Mouse (Mus musculus): ENCODE measurements around the gene Mafg. TPM values are rescaled to one million over a fixed set of nuclear protein-coding genes. Genes with fewer than 3 reads are reported as not detected.
A peak's percentile ranks its signal among the peaks of the same experiment; 100 is the strongest.

The Mafg gene
- polyA plus RNA-seq, 1 experiment: 33.6 TPM

GRCm38 (mm10) chr11:120615606-120616203 lies 17.7 kb downstream of the Mafg start:
- Histone ChIP-seq H3K27ac (ENCODE audit: insufficient read depth, low read depth, low read length) (peak overlapping the region; percentile 36), H3K4me3 (ENCODE audit: low read depth, low read length) (peak overlapping the region; percentile 50), H3K4me1 (ENCODE audit: control insufficient read depth, insufficient read depth, insufficient read length, low read length) (peaks cover 14% of the 10 kb centered on the region), H3K27me3 (ENCODE audit: control insufficient read depth, insufficient read depth, low read length) (no peaks in the 10 kb centered on the region), H3K36me3 (ENCODE audit: control insufficient read depth, insufficient read depth, low read length) (peaks cover 68% of the 10 kb centered on the region)
- TF ChIP-seq POLR2A (IDR thresholded peaks at IDR 0.05; ENCODE audit: low read depth, low read length) (peak; percentile 23; the same call in 1 of the 2 replicates), CTCF (IDR thresholded peaks at IDR 0.05; ENCODE audit: extremely low read depth, insufficient read length, insufficient replicate concordance, low read depth, low read length) (no peak)
- 70% methylated on average over 11 of the region's 11 CpGs for WGBS

- Histone ChIP-seq H3K36me3 (ENCODE audit: control insufficient read depth, insufficient read depth, low read length) (peaks cover 67% of the 10 kb centered on the region), H3K4me1 (ENCODE audit: control insufficient read depth, insufficient read depth, insufficient read length, low read length) (peaks cover 14% of the 10 kb centered on the region), H3K4me3 (ENCODE audit: low read depth, low read length) (peak overlapping the region; percentile 25; the same call in 1 of the 2 replicates), H3K27ac (ENCODE audit: insufficient read depth, low read depth, low read length) (0 out of 2 replicates have a peak overlapping the region, but pooled peaks have one; percentile 2), H3K27me3 (ENCODE audit: control insufficient read depth, insufficient read depth, low read length) (no peaks in the 10 kb centered on the region)
- WGBS: 99% methylated on average over 6 of the region's 6 CpGs
- no peak for TF ChIP-seq POLR2A (IDR thresholded peaks at IDR 0.05; ENCODE audit: low read depth, low read length)
- TF ChIP-seq CTCF (IDR thresholded peaks at IDR 0.05; ENCODE audit: extremely low read depth, insufficient read length, insufficient replicate concordance, low read depth, low read length): no peak
Observed at GRCm38 (mm10) chr11:120615167-120615566, 18.2 kb downstream of the Mafg start.

- no peak overlapping the region for H3K4me3 ChIP-seq (ENCODE audit: low read depth, low read length)
- 89% methylated on average over 8 of the region's 8 CpGs for WGBS
Observed at GRCm38 (mm10) chr11:120613976-120614375, 19.4 kb downstream of the Mafg start.

GRCm38 (mm10) chr11:120613481-120613972 lies 19.9 kb downstream of the Mafg start:
- peaks cover 58% of the 10 kb centered on the region for H3K36me3 ChIP-seq (ENCODE audit: control insufficient read depth, insufficient read depth, low read length)
- H3K4me1 ChIP-seq (ENCODE audit: control insufficient read depth, insufficient read depth, insufficient read length, low read length): peaks cover 19% of the 10 kb centered on the region
- no peaks in the 10 kb centered on the region for H3K27me3 ChIP-seq (ENCODE audit: control insufficient read depth, insufficient read depth, low read length)
- H3K27ac ChIP-seq (ENCODE audit: insufficient read depth, low read depth, low read length): no peak overlapping the region
- no peak overlapping the region for H3K4me3 ChIP-seq (ENCODE audit: low read depth, low read length)
- WGBS: 90% methylated on average over 10 of the region's 10 CpGs
- TF ChIP-seq POLR2A (IDR thresholded peaks at IDR 0.05; ENCODE audit: low read depth, low read length) (no peak), CTCF (IDR thresholded peaks at IDR 0.05; ENCODE audit: extremely low read depth, insufficient read length, insufficient replicate concordance, low read depth, low read length) (no peak)

More at GRCm38 (mm10) chr11:120613976-120614375, 19.4 kb downstream of the Mafg start:
- Histone ChIP-seq H3K27ac (ENCODE audit: insufficient read depth, low read depth, low read length) (no peak overlapping the region), H3K4me1 (ENCODE audit: control insufficient read depth, insufficient read depth, insufficient read length, low read length) (peaks cover 15% of the 10 kb centered on the region), H3K36me3 (ENCODE audit: control insufficient read depth, insufficient read depth, low read length) (peaks cover 63% of the 10 kb centered on the region), H3K27me3 (ENCODE audit: control insufficient read depth, insufficient read depth, low read length) (no peaks in the 10 kb centered on the region)
- TF ChIP-seq POLR2A (IDR thresholded peaks at IDR 0.05; ENCODE audit: low read depth, low read length): no peak

GRCm38 (mm10) chr11:120612763-120613162 lies 20.6 kb downstream of the Mafg start:
- TF ChIP-seq CTCF (IDR thresholded peaks at IDR 0.05; ENCODE audit: extremely low read depth, insufficient read length, insufficient replicate concordance, low read depth, low read length) (peak; percentile 46; the same call in 1 of the 2 replicates), POLR2A (IDR thresholded peaks at IDR 0.05; ENCODE audit: low read depth, low read length) (no peak)
- no peak overlapping the region for H3K27ac ChIP-seq (ENCODE audit: insufficient read depth, low read depth, low read length)
- peaks cover 52% of the 10 kb centered on the region for H3K36me3 ChIP-seq (ENCODE audit: control insufficient read depth, insufficient read depth, low read length)
- 62% methylated on average over 6 of the region's 6 CpGs for WGBS
- no peak overlapping the region for H3K4me3 ChIP-seq (ENCODE audit: low read depth, low read length)
- H3K27me3 ChIP-seq (ENCODE audit: control insufficient read depth, insufficient read depth, low read length): no peaks in the 10 kb centered on the region
- H3K4me1 ChIP-seq (ENCODE audit: control insufficient read depth, insufficient read depth, insufficient read length, low read length): peaks cover 19% of the 10 kb centered on the region

GRCm38 (mm10) chr11:120610477-120611046 lies 22.8 kb downstream of the Mafg start:
- Histone ChIP-seq H3K4me1 (ENCODE audit: control insufficient read depth, insufficient read depth, insufficient read length, low read length) (peaks cover 9% of the 10 kb centered on the region; the same call in 1 of the 2 replicates), H3K36me3 (ENCODE audit: control insufficient read depth, insufficient read depth, low read length) (peaks cover 52% of the 10 kb centered on the region), H3K4me3 (ENCODE audit: low read depth, low read length) (no peak overlapping the region), H3K27me3 (ENCODE audit: control insufficient read depth, insufficient read depth, low read length) (no peaks in the 10 kb centered on the region), H3K27ac (ENCODE audit: insufficient read depth, low read depth, low read length) (no peak overlapping the region)
- 86% methylated on average over 9 of the region's 9 CpGs for WGBS
- TF ChIP-seq POLR2A (IDR thresholded peaks at IDR 0.05; ENCODE audit: low read depth, low read length) (no peak), CTCF (IDR thresholded peaks at IDR 0.05; ENCODE audit: extremely low read depth, insufficient read length, insufficient replicate concordance, low read depth, low read length) (no peak)

GRCm38 (mm10) chr11:120609250-120609649 lies 24.1 kb downstream of the Mafg start:
- Histone ChIP-seq H3K4me3 (ENCODE audit: low read depth, low read length) (no peak overlapping the region), H3K27me3 (ENCODE audit: control insufficient read depth, insufficient read depth, low read length) (no peaks in the 10 kb centered on the region), H3K36me3 (ENCODE audit: control insufficient read depth, insufficient read depth, low read length) (peaks cover 50% of the 10 kb centered on the region), H3K4me1 (ENCODE audit: control insufficient read depth, insufficient read depth, insufficient read length, low read length) (peaks cover 8% of the 10 kb centered on the region; the same call in 1 of the 2 replicates), H3K27ac (ENCODE audit: insufficient read depth, low read depth, low read length) (no peak overlapping the region)
- TF ChIP-seq POLR2A (IDR thresholded peaks at IDR 0.05; ENCODE audit: low read depth, low read length) (no peak), CTCF (IDR thresholded peaks at IDR 0.05; ENCODE audit: extremely low read depth, insufficient read length, insufficient replicate concordance, low read depth, low read length) (no peak)
- 25% methylated on average over 8 of the region's 8 CpGs for WGBS

Data from small intestine, adult 2 months (tissue).